Mouse (Mus musculus): ENCODE measurements around the gene Wdr37.

GRCm38 (mm10) chr13:8760940-8761339 is 110.8 kb downstream of the Wdr37 start:
- TF ChIP-seq CTCF (IDR thresholded peaks at IDR 0.05; ENCODE audit: low read depth, low read length) (no peak), POLR2A (IDR thresholded peaks at IDR 0.05; ENCODE audit: borderline replicate concordance, low read depth, low read length) (no peak)
